Mouse (Mus musculus) frontal cortex, adult (tissue): Measurements from ENCODE around the gene Alyref2.

Experiments used
- ATAC-seq: cut with Nextera tagmentation; 2 replicates; pipeline ENCODE4 v1.9.2; 2017; ENCODE audit warnings: mild to moderate bottlenecking, moderate library complexity, mixed read lengths; ENCODE audit not compliant: low TSS enrichment

Alyref2 gene

DNA sequence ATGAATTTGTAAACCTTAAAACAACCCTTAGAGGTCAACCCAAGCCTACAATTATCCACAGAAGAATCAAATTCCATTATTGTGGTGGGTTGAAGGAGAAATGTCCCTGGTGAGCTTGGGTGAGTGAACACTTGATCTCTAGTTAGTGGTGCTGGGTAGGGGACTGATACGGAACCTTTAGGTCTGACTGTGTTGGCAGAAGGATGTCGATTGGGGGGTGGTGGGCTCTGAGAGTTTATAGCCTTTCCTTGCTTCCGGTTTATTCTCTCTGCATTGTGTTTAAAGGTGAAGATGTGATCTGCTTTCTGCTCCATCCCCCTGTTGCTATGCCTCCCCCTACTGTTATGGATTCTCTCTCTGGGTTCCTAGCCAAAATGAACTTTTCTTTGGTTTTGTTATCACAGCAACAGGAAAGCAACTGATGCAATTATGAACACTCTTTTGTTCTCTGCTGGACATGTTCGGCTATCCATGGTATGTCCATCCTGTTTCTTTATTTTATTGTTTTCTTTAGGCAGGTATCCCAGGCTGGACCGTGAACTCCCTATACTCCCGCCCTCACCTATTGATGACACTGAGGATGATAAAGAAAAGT is 2.2 kb upstream of the Alyref2 start:
- no peak for ATAC-seq

DNA sequence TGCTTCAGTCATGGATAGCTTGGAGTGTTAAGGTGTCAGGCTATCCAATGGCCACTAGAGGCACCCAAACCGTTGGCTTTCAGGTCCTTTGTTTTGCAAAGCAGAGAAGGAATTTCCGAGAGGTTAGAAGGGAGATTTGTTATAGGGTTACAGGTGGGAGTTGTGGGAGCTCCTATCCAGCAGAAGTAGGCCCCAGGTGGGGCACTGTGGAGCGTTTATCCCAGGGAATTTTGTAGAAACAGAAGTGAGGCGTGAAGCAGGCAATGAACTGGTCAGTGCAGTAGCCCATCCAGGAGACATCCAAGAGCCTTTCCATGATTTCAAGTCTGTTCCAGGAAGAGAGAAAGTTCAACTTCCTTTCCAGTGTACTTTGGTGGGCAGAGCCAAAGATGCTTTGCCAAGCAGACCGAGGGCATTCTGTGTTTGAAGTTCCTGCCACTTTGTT is 1.6 kb upstream of the Alyref2 start:
- ATAC-seq, result no peak

DNA sequence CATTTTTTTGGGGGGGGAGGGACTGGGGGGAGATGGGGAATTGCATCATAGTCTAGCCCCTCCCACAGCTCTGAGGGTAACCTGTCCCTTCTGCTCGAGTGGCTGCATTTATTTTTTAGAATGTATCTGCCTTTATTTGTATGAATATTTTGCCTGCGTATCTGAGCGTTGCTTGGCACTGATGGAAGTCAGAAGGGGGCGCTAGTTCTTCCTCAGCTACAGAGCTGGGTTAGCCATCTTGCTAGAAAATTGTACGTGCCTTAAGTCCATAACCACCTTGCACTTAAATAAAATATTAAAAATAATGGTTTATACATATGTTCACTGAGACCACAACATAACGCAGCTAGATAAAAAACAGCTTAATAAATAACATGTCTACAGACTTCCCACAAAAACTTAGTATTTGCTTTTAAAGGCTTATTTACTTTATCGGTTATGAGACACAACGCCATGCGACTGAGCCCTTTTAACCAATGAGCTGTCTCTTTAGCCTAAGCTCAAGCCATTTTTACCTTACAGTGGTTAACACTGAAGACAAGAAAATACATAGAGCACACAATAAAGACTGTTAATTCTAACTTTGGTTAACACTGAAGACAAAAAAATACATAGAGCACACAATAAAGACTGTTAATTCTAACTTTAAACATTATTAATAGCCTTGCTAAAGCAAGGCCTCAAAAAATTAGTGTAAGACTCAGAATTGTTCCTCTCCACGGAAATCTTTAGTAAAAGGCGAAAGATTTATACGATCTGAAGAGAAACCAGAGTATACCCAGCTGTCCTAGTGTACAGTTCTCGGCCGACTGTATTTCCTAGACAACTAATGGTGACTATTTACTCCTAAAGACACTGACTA is 659 bp upstream of the Alyref2 start:
- peak; percentile 33 for ATAC-seq

DNA sequence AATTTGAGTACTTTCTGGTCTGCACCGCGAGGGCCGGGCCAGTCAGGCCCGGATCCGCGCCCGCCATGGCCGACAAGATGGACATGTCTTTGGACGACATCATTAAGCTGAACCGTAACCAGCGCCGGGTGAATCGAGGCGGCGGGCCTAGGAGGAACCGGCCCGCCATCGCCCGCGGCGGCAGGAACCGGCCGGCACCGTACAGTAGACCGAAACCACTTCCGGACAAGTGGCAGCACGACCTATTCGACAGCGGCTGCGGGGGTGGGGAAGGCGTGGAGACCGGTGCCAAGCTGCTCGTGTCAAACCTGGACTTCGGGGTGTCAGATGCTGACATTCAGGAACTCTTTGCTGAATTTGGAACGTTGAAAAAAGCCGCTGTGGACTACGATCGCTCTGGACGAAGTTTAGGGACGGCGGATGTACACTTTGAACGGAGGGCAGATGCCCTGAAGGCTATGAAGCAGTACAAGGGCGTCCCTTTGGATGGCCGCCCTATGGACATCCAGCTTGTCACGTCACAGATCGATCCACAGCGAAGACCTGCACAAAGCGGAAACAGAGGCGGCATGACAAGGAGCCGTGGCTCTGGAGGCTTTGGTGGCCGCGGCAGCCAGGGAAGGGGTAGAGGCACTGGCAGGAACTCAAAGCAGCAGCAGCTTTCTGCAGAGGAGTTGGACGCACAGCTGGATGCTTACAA is 464 bp downstream of the Alyref2 start:
- ATAC-seq, result peak; percentile 64

DNA sequence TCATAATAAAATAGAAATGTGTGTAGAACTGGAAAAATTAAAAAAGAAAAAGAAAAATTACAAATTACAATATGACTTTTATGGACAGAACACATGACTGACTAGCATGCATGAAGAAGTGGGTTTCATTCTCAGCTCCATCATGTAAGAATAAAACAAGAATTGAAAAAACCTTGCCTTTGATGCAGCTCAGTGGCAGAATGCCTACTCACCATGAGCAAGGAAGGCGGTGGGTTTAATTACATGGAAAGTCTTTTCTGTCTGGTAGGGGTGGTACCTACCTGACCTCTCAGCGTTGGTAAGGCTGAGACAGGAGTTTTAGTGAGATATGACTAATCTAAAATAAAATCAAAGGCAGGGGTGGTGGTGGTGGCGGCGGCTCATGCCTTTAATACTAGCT is 1.3 kb downstream of the Alyref2 start:
- ATAC-seq, result no peak

DNA sequence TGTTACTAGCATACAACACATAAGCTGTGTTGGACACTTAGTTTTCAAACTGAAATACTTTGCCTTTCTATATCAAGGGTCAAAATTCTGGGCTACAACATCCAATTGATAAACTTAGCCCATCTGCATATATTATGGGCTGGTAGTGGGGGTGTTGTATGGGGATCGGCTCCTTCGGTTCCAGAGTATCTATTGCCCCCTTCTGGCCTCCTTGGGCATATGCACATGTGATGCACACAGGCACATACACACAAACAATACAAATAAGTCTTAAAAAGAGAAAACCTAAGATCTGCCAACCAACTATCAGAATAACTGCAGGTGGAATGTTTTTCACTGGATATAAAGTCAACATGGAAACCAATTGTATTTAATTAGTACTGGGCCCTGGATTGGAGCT is 10.0 kb downstream of the Alyref2 start:
- ATAC-seq, result no peak

DNA sequence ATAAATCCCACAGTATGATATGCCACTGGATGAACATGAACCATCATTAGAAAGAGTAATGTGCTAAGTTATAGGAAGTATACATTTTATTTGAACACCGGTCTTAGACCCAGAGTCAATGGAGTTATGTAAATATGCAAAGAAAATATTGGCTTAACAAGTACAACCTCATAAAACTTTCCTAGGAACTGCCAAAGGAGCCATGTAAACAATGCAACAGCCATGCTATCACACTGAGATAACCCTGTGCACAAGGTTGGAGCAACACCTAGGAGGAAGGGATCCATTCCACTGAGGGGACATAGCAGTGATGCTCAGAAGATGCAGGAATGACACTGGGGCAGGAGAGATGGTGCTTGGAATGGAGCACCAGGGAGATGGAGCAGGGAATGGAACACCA is 10.5 kb downstream of the Alyref2 start:
- no peak for ATAC-seq

DNA sequence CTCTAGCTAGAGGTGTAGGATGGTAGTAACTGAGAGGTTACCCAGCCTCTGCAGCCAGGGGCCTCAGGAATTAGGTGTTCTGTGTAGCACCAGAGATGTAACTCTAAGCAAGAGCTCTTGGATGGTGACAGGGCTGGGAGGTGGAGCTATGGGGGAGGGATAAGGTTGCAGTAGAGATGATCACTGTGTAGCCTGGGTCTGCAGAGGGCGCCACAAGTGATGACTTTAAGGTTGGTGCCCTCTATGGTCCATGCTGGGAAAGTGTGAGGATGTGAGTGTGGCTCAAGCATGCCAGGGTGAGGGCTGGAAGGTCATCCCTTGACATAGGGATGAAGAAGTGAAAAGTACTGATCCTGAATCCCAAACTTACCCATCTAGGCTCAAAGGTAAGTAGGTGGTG is 11.8 kb downstream of the Alyref2 start:
- no peak for ATAC-seq

DNA sequence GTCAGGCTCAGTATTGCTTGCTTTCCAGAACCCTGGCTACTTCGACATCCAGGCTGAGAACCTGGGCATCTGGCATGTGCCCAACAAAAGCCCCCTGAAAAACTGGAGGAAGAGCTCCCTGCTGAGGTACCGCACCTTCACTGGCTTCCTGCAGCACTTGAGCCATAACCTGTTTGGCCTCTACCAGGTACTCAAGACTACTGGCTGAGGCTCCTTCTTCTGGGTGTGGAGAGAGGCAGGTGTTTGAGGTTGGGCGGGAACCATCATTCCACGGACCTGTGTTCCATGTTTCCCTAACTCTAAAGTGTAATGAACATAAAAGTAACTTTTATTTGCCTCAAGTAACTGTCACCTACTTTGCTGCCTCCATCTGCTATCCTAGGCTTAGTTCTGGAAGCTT is 12.3 kb downstream of the Alyref2 start:
- ATAC-seq, result no peak

DNA sequence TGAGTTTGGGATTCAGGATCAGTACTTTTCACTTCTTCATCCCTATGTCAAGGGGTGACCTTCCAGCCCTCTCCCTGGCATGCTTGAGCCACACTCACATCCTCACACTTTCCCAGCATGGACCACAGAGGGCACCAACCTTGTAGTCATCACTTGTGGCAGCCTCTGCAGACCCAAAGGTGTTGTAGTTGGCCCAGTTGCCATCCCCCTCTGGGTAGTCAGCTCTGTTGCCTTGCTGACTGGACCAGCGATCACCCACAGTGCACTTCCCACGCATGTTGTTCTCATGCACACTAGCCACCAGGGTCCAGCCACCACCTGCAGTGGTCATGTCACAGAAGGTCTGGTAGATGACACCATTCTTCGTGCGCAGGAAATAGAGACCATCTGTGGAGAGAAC is 28.1 kb downstream of the Alyref2 start:
- ATAC-seq, result no peak

DNA sequence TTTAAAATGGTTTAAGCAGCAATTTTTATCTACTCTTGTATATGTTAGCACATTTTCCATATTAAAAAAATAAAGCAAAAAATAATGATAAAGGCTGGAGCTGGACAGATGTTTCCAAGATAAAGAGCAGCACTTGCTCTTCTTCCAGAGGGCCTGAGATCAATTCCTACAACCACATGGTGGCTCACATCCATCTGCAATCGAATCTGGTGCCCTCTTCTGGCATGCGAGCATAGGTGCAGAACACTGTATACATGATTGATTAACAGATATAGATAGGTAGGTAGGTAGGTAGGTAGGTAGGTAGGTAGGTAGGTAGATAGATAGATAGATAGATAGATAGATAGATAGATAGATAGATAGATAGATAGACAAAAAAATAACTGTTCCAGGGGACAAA is 29.6 kb downstream of the Alyref2 start:
- no peak for ATAC-seq

DNA sequence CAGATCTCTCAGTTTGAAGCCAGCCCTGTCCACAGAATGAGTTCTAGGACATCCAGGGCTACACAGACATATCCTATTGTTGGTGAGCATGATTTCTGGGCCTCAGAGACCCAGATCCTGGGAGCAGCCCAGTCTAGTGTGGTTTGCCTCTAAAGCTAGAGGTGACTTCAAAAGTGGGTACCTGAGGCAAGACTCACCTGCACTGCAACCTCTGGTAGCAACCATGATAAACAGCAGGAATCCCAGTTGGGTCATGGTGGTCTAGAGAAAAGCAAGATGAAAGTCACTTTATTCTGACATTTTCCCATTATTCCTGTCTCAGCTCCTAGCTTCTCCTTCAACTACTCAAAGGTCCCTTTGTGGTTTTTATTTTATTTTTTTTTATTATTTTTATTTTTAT is 31.3 kb downstream of the Alyref2 start:
- no peak for ATAC-seq

DNA sequence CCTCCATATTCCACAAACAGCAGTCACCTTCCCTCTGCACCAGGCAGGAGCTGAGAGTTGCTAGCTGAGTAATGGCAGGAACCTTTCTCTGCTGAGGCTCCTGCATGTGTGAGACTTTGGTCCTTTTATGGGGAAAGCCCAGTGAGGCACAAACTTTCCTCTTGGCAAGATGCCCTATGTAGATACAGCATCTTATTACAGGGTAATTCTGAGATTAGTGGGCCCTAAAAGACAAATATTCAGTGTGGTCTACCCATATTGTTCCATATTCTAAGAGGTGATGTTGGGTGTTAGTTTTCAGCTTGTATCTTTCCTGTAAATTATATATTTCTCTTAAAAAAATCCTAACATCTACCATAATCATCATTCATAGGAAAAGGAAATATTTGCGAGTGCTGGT is 31.9 kb downstream of the Alyref2 start, which contains the start of gene Itln1:
Gene Itln1 (minus strand): TSS at position 101 of the 400 bp plus-strand sequence.
- ATAC-seq, result no peak

DNA sequence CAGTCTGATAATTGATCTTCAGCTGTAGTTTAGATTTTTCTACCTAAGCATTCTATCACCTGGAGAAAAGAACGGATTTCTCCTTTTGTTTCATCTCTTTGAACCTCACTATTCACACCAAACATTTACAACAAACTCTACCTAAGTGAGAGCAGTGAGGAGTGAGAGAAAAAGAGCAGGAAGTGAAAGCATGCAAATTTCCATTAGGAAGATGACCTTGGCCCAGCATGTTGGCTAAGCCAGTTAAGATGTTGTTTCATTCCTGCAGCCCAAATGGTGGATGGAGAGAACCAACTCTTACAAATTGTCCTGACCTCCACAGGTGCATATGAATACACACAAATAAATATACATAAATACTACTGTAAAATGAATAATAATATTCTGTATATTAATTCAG is 37.4 kb downstream of the Alyref2 start:
- no peak for ATAC-seq

DNA sequence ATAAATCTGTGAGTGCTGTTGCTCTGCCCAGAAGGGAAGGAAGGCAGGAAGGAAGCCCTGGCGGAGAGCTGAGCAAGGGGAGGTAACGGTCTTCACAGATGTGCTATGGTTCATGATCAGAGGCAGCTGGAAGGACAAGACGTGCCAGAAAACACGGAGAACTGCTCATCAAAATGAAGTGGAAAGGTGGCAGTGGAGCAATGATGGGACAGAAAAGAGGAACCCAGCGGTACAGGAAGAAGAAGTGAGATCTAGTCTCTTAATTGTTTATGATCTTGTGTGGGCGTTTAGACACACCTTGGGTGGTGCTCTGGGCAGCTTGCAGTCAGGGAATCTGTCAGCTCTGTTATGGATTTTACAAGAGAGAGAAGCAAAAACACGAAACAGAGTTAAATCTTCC is 48.0 kb downstream of the Alyref2 start:
- ATAC-seq, result no peak

DNA sequence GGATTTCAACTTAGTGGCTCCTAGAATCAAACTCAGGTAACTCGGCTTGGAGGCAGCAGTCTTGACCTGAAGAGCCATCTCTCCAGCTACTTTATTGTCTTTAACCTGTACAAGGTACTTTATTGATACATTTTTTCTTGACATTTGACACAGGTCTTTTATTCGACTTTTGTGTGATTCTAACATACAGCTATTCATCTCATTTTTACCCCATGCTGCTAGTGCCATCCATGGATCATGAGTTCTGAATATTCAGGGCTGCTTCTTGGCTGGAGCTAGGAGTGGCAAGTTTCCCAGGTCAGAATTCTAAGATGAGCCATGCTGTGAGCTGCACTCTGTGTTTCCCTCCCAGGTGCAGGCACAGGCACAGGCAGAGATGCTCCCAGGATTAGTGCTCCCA is 49.0 kb downstream of the Alyref2 start:
- ATAC-seq, result no peak

DNA sequence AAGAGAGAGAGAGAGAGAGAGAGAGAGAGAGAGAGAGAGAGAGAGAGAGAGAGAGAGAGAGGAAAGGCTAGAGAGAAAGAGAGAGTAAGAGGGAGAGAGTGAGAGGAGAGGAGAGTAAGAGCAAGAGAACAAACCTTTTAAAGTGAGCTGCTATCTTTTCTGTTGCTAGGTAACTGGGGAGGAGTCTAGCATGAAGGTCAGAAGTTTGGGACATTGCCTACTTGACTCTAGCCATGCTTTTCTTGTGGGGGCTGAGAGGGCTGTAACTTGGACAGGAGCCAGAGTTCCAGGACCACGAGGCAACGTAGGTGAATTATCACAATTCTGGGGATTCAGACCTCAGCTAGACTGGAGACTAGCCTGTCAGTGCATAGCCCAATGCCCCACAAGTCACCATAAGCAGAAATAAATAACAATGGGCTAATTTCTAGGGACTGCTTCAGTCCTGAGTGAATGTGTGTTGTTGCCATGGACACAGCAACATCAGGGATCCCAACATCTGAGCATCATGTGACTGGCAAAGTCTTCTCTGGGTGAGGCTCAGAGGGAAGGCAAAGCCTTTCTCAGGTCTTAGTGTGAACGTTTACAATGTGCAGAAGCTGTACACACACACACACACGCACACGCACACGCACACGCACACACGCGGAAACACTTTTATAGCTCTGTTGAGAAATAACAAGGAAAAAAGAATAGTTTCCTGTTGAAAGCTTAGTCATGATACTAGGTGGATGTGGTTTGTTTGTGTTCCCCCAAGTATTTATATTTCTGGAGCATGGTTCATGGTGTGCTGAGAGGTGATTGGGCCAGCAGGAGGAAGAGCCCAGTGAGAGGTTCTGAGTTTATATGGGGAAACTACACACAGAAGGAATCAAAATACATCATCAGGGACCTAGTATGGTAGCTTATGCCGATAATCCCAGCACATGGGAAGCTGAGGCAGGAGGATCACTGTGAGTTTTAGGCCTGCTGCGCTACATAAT is 50.4 kb downstream of the Alyref2 start:
- ATAC-seq, result no peak
